Mouse (Mus musculus): ENCODE results near the gene Btg3. TPM values are rescaled to one million over a fixed set of nuclear protein-coding genes. Genes with fewer than 3 reads are reported as not detected.
A peak's percentile ranks its signal among the peaks of the same experiment; 100 is the strongest.

Gene Btg3
- total RNA-seq, 2 experiments from 2014 or later: 32.0 to 47.9 TPM

DNA sequence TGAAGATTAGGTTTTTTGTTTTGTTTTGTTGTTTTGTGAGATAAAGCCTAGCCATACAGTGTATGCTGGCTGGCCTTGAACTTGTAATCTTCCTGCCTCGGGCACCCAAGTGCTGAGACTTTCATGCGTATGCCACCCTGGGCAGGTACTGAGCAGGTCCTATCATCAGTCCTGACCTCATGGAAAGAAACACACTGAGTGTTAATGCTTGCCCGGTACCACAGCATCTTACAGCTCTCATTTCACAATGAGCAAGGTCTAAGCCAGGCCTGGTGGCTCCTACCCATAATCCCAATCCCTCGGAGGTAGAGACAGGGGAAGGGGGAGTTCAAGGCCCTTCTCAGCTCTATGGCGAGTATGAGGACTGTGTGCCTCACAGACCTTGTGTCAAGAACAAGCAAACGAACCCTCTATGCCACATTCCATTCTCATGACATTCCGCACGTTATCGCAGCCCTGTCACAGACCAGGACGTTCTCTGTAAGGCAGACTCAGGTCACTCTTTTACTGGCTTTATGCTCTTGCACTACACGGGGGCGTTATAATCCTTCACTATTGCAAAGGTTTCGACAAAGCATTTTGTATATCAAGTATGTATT, 29.6 kb downstream of the Btg3 start:
- no peak for DNase-seq (ENCODE audit: low spot score in 2 of 2)

DNA sequence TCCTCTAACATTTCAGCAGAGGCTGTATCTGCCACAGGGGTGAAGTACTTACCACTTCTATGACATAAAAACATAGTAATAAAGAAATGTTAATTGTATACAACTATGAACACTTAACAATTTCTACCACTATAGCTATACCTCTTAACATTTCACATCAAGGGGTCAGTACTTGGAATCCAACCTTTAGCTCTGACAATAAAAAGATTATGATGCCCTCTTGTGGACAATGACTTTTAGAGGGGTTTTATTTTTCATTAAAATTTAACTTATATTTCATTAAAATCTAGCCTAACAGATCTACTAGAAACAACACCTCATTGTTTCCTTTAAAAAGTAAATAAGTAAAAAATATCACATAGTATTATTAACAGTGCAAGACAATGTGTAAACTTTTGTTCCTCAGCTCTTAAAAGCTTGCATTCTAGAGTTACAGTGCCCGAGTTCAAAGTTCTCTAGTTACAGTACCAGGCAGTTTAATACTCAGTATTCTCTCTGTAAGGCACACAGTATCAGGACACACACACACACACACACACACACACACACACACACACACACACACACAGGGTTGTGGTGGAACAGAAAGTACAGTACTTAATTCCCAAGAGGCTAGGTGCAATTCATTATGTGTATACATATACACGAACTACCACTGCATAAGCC, 30.2 kb downstream of the Btg3 start:
- no peak for DNase-seq (ENCODE audit: low spot score in 2 of 2)

DNA sequence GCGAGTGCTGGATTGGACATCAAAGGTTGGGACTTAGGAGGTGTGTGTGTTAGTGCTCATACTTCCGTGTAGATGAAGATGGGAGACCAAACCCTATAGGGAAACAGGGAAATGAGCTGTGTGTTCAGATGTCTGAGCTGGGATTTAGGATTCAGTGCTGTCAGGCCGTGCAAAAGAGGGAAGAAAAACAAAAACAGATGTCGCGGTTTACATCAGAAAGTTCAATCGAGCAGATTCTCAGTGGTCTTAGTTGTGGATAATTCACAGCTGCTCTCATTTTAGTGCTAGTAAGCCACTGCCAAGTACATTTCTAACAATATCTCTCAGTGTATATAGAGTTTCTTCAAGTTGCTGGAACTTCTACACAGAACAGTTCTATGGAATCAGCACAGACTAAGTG, 33.2 kb downstream of the Btg3 start:
- DNase-seq (ENCODE audit: low spot score in 2 of 2): no peak

DNA sequence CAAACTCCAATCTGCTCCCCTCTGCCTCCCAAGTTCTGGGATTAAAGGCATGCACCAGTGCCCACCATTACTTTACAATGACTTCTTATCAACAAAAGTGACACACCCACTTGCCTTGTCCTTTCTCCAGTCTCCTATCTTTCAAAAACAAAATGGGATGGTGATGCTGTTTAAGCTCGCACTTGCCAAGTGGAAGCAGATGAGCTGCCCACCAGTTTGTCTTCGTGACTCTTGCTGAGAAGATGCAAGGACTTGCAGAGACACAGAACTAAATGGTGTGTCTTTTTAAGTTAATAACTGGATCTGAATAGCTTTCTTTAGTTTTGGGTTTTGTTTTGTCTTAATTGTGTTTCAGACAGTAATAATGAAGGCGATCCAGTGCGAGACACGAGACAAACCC, 34.2 kb downstream of the Btg3 start:
- no peak for DNase-seq (ENCODE audit: low spot score in 2 of 2)

DNA sequence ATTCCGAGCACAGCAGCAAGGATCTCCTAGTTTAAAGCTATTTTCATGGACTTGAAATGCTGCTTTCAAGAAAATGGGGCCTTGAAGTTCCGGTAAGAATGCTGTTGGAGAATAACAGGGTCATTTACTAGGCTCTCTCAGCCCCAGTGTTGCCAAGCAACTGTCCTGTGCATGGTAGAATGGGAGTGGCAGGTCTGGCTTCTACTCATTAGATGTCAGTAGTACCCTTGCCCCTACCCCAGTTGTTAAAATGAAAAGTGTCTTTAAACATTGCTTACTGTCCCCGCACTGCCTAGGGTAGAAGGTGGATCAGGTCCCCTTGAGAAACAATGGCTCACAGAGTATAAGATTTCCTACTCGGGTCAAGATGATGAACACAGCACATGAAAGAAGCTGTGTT, 35.6 kb downstream of the Btg3 start:
- DNase-seq (ENCODE audit: low spot score in 2 of 2): no peak

DNA sequence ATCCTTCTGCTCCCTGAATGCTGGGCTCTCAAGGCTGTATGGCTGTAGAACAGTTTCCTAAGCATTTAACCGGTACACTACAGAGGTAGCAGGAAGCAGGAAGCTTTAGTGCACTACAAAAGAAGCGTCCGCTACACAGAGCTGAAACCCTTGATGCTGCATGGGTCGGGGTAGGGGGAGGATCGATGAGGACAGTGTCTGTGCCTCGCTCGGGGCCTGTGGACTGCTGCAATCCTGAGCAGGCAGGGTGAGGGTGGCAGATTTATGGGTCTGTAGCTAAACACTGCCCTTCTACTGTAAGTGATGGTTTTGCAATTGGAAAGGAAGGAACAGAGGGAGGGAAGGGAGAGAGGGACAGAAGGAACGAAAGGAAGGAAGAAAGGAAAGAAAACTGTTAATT, 39.8 kb downstream of the Btg3 start:
- no peak for DNase-seq (ENCODE audit: low spot score in 2 of 2)

DNA sequence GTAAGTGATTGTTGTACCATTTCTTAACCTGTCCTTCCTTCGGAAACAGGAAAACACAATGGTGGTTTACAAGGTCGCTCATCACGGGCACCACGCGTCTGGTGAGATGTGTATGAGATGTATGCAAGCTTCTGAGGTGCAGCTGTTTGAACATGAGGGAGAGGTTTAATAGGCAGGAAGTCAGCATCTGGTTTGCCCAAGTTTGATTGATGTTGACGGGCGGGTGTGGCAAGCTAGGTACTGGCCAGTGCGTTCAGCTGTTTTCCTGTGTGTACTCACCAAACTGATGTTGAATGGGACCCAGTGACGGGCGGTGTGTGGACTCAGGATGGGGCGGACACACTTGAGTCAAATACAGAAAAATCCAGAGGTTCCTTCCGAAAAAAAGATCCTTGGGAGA, 49.0 kb downstream of the Btg3 start:
- no peak for DNase-seq (ENCODE audit: low spot score in 2 of 2)

DNA sequence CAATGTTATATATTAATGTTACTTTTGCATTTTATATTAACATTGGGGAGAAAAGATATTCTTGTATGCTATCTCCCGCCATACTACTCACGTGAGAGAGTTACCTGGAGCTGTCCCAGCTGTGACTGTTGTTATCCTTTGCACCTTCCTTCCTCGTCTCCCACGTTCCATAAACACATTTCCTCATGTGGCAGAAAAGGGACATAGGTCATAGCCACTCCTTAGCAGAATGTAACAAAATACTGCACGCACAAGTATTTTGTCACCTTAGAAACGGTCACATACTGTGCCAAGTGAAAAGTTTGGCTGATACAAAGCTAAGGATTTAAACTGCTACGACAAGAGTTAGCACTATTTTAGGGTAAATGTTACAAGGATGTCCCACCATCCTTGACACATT, 49.4 kb downstream of the Btg3 start:
- no peak for DNase-seq (ENCODE audit: low spot score in 2 of 2)

DNA sequence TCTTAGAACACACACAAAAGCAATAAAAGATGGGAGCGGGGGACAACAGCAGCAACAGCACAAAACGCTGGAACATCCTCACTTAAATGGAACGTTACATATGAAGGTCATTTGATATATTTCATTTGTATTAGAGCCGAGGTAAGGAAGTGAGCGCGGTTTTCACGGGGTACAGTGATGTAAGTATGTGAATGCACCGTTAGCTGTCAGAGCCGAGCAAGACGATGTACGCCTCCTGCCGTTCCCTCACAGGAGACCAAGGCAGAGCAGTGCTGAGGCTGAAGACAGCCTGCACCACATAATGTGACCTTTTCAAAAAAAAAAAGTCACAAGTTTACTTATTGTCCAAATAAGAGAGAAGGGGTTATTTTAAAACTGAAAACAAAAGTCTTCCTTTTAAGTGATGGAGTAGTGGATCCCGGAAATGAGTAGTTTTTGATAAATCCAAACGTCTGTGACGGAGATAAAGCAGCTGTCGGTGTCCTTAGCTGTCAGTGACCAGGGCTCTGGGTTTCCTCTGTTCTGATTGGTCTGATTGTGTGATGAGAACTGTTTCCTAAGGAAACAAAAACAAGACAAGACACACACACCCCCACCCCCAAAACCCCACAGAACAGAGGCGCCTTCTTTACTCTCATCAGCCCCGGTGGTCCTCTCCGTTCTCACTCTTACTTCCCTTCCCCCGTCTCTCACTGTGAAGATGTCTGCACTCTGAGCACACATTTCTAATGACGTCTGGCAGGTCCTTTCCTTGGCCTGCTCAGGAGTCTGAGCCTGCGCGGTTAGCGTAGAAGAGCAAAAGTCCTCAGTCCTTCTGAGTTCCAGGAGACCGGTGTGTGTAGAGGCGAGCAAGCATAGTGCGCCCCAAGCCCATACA, 50.8 kb downstream of the Btg3 start:
- DNase-seq (ENCODE audit: low spot score in 2 of 2): no peak

DNA sequence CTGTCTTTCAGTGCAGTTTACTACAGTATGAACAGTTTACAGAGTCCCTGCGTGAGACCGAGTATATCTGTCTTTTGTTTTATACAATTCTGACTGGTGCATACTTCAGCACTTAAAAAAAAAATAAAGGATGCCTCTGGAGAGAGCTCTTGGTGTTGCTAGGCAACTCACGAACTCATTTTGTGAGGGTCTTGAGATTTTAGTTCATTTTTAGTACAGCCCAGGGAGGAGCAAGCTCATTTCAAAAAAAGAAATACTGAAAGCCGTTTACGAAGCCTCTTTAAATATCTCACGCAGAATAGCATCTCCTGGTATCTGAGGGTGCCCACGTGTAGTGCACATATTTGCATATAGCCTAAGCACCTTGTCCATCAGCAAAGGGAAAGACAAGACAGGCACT, 54.9 kb downstream of the Btg3 start:
- no peak for DNase-seq (ENCODE audit: low spot score in 2 of 2)

DNA sequence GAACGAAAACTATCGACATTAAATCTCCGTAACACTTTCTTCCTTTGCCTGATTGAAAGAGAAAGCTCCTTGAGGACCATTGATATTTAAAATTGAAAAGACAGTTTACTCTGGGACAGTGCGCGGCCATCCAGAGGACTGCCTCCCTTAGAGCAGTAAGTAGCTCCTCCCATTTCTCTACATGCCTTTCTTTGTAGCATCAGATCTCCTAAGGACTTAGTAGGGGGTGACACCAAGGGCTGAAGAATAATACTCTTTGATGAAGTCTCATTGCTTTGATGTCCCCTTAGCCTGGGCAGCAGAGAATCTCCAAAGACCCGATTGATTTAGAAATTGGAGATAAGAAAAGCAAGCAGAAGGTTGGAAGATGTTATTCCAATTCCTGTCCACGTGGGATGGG, 55.4 kb downstream of the Btg3 start:
- no peak for DNase-seq (ENCODE audit: low spot score in 2 of 2)

DNA sequence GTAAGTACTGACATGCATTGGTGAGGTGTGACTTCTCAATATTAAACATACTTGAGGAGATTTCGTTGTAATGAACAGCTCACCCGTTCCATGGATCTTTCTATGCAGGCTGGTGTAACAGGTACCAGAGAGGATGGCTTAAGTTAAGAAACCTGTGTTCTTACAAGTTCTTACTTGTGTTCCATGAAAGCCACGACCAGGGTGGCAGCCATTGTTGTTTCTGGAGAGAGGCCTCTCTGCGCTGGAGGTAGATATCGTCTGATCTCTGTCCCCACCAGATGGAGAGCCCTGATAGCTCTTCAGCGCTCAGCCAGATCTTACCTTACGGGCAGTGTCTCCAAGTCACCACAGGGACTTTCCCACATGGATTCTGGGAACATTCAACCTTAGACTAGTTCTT, 57.3 kb downstream of the Btg3 start:
- DNase-seq (ENCODE audit: low spot score in 2 of 2): no peak

DNA sequence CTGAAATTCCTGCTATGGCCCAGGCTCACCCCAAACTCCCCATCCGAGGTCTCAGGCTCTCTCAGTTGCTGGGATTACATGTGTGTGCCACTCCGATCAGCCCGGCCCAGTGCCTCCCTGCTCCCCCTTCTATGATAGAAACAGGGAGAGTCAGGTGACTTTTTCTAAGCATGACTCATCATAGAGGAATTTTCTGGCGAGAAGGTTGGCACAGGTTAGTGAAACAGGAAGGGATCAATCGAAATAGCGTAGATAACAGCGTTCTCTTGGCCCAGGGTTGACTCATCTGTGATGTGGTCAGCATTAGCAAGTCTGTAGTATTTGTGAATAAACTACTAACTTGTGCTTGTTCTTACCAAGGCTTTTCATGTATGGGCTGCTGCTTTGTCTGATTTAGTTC, 59.0 kb downstream of the Btg3 start:
- peak in 1 of 2 experiments; percentile 6 for DNase-seq (ENCODE audit: low spot score in 2 of 2)

DNA sequence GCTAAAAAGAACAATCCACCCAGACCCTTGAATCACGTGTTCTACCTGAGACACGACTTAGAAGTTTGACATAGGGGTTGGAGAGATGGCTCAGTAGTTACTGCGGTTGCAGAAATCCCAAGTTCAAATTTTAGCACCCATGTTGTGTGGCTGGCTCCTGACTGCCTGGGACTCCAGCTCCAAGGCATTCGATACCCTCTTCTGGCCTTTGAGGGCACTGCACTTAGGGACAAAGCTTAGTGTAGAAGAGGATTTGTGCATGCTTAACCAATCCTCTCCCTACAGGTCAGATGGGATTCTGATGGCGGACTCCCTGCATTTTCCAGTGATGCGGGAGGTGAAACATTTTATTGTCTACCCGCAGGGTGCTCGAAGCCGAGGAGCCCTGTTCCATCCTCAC, 60.1 kb downstream of the Btg3 start:
- DNase-seq (ENCODE audit: low spot score in 2 of 2): peak; percentile 24 to 43

DNA sequence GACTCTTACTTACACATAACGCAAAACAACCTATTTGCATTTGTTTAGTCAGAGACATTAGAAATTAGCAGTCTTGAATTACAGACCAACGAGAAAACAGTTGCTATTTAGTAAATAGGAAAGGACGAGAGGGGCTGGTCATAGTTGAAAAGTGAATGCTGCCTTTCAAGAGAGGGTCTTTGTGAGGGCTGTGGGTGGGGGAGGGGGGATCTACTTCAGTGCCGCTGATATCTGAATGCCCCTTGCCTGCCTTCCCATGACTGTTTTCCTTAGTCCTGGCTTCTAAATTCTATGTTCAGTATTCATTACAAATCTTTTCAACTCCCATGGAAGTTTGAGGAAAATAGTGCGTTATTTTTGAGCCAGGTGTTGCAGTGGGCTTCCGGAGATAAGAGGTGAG, 63.0 kb downstream of the Btg3 start:
- no peak for DNase-seq (ENCODE audit: low spot score in 2 of 2)

DNA sequence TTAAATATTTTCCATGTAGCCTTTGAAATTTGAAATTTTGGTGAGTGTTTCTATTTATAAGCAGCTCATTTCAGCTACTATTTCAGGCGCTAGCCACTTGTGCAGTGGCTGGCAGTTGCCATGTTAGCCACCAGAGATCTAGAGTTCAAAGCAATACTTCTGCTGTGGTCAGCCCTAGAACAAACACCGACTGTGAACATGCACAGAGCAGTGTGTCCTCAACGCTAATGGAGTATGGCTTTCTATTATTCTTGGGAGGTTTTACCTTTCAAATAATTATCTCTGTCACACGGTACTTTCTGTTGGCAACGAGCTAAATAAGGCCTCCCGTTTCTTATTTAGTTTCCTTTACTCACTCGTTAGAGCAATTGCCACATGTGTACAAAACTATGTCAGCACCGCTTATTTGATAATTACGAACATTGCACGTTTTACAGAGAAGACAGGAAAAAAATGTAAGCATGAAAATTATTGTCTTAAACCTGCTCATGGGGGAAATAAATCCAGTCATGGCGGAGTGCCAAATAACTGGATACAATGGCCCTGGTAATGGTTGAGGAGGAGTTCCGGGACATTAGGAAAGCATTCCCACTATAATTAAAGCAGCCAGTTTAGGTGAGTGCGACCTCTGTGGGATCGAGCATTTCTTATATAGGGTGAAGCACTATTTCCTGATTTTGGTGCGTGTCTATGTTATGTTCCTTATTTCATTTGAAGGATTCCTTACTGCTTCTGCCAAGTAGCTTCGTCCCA, 63.7 kb downstream of the Btg3 start:
- DNase-seq (ENCODE audit: low spot score in 2 of 2): no peak

DNA sequence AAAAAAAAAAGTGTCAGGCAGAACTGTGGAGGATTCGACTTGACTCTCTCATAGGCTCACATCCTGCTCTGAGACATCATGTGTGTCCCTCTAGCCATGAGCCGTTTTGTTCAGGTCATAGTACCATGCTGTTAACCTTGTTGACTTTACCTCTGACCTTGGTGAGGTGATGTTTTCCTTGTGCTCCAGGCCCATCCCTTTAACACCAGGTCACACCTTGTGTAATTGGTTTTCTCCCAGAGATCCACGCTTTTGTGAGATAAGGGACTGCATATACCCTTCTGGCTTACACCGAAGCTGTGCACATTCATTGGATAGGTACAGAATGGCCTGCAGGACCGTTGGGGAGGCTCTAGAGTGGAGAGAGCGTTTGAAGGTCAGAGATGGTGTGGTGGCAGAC, 67.7 kb downstream of the Btg3 start:
- DNase-seq (ENCODE audit: low spot score in 2 of 2): no peak

DNA sequence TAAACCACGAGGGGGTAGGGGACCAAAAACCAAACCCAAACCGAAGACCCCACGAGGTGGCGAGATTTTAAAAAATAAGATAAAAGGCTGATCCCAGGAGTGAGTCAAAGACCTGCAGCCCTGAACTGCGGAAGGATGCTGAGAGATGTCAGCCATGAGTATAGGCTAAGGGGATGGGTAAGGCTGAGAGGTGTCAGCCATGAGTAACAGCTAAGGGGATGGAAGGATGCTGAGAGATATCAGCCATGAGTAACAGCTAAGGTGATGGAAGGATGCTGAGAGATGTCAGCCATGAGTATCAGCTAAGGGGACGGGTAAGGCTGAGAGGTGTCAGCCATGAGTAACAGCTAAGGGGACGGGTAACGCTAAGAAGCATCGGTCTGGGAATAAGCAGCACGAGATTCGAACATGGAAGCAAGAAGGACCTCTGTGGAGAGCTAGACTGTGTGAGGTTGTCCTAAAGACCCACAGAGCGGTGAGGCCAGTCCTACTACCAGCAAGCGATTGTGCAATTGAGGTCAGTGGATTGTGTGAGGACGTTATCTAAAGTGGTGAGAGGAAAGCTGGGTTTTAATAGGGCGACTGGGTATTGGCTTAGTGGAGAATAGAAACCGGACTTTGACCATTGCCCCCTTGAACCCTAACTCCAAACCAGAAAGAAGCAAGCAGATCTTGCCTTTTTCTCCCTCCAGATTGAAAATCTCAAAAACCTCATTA, 69.4 kb downstream of the Btg3 start:
- no peak for DNase-seq (ENCODE audit: low spot score in 2 of 2)

DNA sequence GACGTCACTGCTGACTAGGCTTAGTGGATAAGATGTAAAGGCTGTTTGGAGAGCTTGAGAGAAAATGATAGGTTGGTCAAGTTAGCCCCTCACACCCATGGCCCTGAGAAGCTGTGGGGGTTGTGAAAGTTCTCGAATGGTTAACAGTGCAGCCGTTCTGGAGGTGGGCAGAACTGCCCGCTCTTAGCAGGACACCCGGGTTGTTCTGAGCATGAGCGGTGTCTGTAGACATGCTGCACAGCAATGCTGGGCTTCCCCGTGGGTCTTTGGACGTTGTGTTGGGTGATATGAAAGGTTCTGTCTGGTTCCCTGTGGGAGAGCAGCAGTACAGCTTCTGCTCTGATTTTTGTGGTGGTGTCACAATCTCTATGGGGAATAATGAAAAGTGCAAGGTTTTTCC, 70.4 kb downstream of the Btg3 start:
- DNase-seq (ENCODE audit: low spot score in 2 of 2): no peak

DNA sequence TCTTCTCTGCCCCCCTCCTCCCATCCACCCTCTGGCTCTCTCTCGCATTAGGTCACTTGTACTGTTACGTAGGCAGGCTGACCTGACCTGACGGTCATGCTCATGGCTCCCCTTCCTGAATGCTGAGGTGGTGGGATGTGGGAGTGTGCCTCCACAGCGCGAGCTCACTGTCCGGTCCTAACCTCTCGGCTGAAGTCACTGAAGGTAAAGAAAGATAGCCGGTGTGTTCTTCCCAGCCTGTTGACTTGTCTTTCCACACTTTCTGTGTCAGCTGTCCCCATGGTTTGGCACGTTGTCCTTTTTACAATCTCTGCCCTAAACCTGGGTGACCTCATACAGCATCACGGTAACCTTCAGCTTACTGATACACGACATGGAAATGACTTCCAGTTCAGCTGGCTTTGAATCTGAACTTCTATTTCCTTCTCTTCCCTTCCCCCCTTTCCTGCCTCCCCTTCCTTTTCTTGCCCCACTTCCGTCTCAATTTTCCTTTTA, 71.3 kb downstream of the Btg3 start:
- no peak for DNase-seq (ENCODE audit: low spot score in 2 of 2)

DNA sequence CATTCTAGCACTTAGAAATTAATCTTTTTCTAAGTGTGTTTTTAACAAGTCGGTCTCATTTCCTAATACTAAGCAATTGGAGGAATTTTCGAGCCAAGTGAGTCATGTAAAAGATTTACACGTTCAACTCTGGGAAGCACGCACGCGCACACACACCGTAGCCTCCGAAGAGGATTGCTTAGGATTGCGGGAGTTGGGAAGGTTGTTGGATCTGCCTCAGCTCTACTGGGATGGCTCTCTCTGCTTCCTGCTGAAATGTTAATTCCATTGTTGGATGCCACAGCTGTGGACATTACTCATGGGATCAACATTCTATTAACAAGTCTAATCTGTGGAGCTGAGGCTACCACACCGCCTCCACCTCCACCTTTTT, 74.3 kb downstream of the Btg3 start:
- peak in 1 of 2 experiments; percentile 31 for DNase-seq (ENCODE audit: low spot score in 2 of 2)

All from adrenal gland, adult 18-20 months (tissue).